Mouse (Mus musculus) embryonic fibroblast, embryonic 13.5 days (primary cell): ENCODE measurements around the gene Cdc42.

ENCODE experiments used
- CTCF ChIP-seq: IDR thresholded peaks from 2 replicates; pipeline ENCODE4 v1.5.1; 2011; ENCODE audit warnings: mild to moderate bottlenecking, control low read depth, low read length, moderate library complexity, borderline replicate concordance; ENCODE audit not compliant: insufficient read depth
- POLR2A ChIP-seq: IDR thresholded peaks from 2 replicates; pipeline ENCODE4 v1.6.1; 2011; ENCODE audit warnings: low read depth, mild to moderate bottlenecking, control low read depth, low read length, moderate library complexity

- TF ChIP-seq CTCF = no peak
- TF ChIP-seq POLR2A = no peak
These were observed 16.2 kb upstream of the Cdc42 start for GRCm38 (mm10) chr4:137373711-137374110.
